Mouse (Mus musculus) ES-Bruce4 (cell line): ENCODE data around the gene Selenoh.

Experiments
- EP300 ChIP-seq: IDR thresholded peaks from 2 replicates; pipeline ENCODE4 v1.6.1; 2011; ENCODE audit warnings: low read depth, low read length; ENCODE audit not compliant: insufficient read depth
- POLR2A ChIP-seq: IDR thresholded peaks from one replicate; pipeline ENCODE4 v1.8.1; 2011; ENCODE audit warnings: low read length; ENCODE audit not compliant: insufficient read depth

- no peak for TF ChIP-seq POLR2A
- no peak for TF ChIP-seq EP300
Measured at GRCm38 (mm10) chr2:84623428-84624119, 47.0 kb downstream of the Selenoh start.
